Mouse (Mus musculus): ENCODE results near the gene Mzf1.

- TF ChIP-seq CTCF (IDR thresholded peaks at IDR 0.05; ENCODE audit: control insufficient read depth, insufficient read depth, insufficient replicate concordance, low read depth, low read length), result no peak
- TF ChIP-seq POLR2A (IDR thresholded peaks at IDR 0.05; ENCODE audit: control insufficient read depth, low read depth, low read length), result no peak
Measured at GRCm38 (mm10) chr7:12995862-12996261, 58.7 kb downstream of the Mzf1 start.
